Mouse (Mus musculus): ENCODE measurements around the gene Slc12a3. TPM values are rescaled to one million over a fixed set of nuclear protein-coding genes. Genes with fewer than 3 reads are reported as not detected.

The Slc12a3 gene
- polyA plus RNA-seq, 1 experiment from 2014 or later, result 0.08 TPM

- Histone ChIP-seq H3K4me2 (no peak overlapping the region), H3K9ac (no peak overlapping the region), H3K36me3 (peaks cover 29% of the 10 kb centered on the region), H3K27ac (no peak overlapping the region), H3K9me3 (no peaks in the 10 kb centered on the region), H3K27me3 (replicated peaks) (no peaks in the 10 kb centered on the region), H3K4me3 (replicated peaks) (no peak overlapping the region), H3K4me1 (no peaks in the 10 kb centered on the region)
- no peak; the same call in 1 of the 2 replicates for ATAC-seq (ENCODE audit: insufficient read depth, low FRiP score, low read depth)
- WGBS, result 75% methylated on average over 7 of the region's 7 CpGs
These were observed 21.9 kb upstream of the Slc12a3 start for GRCm38 (mm10) chr8:94306989-94307513.

GRCm38 (mm10) chr8:94307652-94308051 lies 21.3 kb upstream of the Slc12a3 start:
- no peak overlapping the region for H3K4me3 ChIP-seq (replicated peaks)
- no peaks in the 10 kb centered on the region for H3K4me1 ChIP-seq
- no peak for ATAC-seq (ENCODE audit: insufficient read depth, low FRiP score, low read depth)
- H3K9me3 ChIP-seq, result no peaks in the 10 kb centered on the region
- H3K9ac ChIP-seq, result no peak overlapping the region
- 73% methylated on average over 9 of the region's 9 CpGs for WGBS
- H3K27me3 ChIP-seq (replicated peaks), result no peaks in the 10 kb centered on the region
- H3K36me3 ChIP-seq, result peaks cover 29% of the 10 kb centered on the region
- no peak overlapping the region for H3K27ac ChIP-seq
- H3K4me2 ChIP-seq, result no peak overlapping the region

- H3K4me1 ChIP-seq, result 0 out of 2 replicates have a peak, but pooled peaks cover 2% of the 10 kb centered on the region
- H3K4me3 ChIP-seq (replicated peaks), result no peak overlapping the region
- 76% methylated on average over 2 of the region's 2 CpGs for WGBS
- ATAC-seq (ENCODE audit: insufficient read depth, low FRiP score, low read depth), result peak; percentile 71; the same call in 1 of the 2 replicates
- no peaks in the 10 kb centered on the region for H3K9me3 ChIP-seq
- peak overlapping the region; percentile 21; the same call in 1 of the 2 replicates for H3K27ac ChIP-seq
- H3K9ac ChIP-seq, result no peak overlapping the region
- peaks cover 7% of the 10 kb centered on the region; the same call in 1 of the 2 replicates for H3K36me3 ChIP-seq
- H3K27me3 ChIP-seq (replicated peaks), result no peaks in the 10 kb centered on the region
- H3K4me2 ChIP-seq, result no peak overlapping the region
These were observed 14.9 kb upstream of the Slc12a3 start for GRCm38 (mm10) chr8:94314069-94314468.

- WGBS, result 91% methylated on average over 2 of the region's 2 CpGs
- no peaks in the 10 kb centered on the region for H3K27me3 ChIP-seq (replicated peaks)
- no peak for ATAC-seq (ENCODE audit: insufficient read depth, low FRiP score, low read depth)
- no peaks in the 10 kb centered on the region for H3K36me3 ChIP-seq
- H3K4me1 ChIP-seq, result 0 out of 2 replicates have a peak, but pooled peaks cover 2% of the 10 kb centered on the region
- H3K9ac ChIP-seq, result no peak overlapping the region
- no peak overlapping the region for H3K4me2 ChIP-seq
- H3K4me3 ChIP-seq (replicated peaks), result no peak overlapping the region
- H3K9me3 ChIP-seq, result no peaks in the 10 kb centered on the region
- H3K27ac ChIP-seq, result no peak overlapping the region
These were observed 11.8 kb upstream of the Slc12a3 start for GRCm38 (mm10) chr8:94317249-94317648.

- Histone ChIP-seq H3K4me1 (0 out of 2 replicates have a peak, but pooled peaks cover 2% of the 10 kb centered on the region), H3K36me3 (no peaks in the 10 kb centered on the region), H3K4me2 (no peak overlapping the region), H3K27me3 (replicated peaks) (no peaks in the 10 kb centered on the region), H3K27ac (no peak overlapping the region), H3K9ac (no peak overlapping the region), H3K9me3 (no peaks in the 10 kb centered on the region), H3K4me3 (replicated peaks) (no peak overlapping the region)
- ATAC-seq (ENCODE audit: insufficient read depth, low FRiP score, low read depth), result no peak
- 95% methylated on average over 2 of the region's 2 CpGs for WGBS
These were observed 11.3 kb upstream of the Slc12a3 start for GRCm38 (mm10) chr8:94317691-94318090.

- Histone ChIP-seq H3K36me3 (no peaks in the 10 kb centered on the region), H3K4me1 (0 out of 2 replicates have a peak, but pooled peaks cover 2% of the 10 kb centered on the region), H3K4me3 (replicated peaks) (no peak overlapping the region), H3K27me3 (replicated peaks) (no peaks in the 10 kb centered on the region), H3K9ac (no peak overlapping the region), H3K4me2 (no peak overlapping the region), H3K27ac (0 out of 2 replicates have a peak overlapping the region, but pooled peaks have one; percentile 26), H3K9me3 (no peaks in the 10 kb centered on the region)
- WGBS, result 82% methylated on average over 2 of the region's 2 CpGs
- ATAC-seq (ENCODE audit: insufficient read depth, low FRiP score, low read depth), result no peak
These were observed 9.0 kb upstream of the Slc12a3 start for GRCm38 (mm10) chr8:94320036-94320435.

- 56% methylated on average over 4 of the region's 4 CpGs for WGBS
- Histone ChIP-seq H3K27me3 (replicated peaks) (no peaks in the 10 kb centered on the region), H3K36me3 (no peaks in the 10 kb centered on the region), H3K27ac (no peak overlapping the region), H3K9me3 (no peaks in the 10 kb centered on the region), H3K4me3 (replicated peaks) (no peak overlapping the region), H3K4me1 (0 out of 2 replicates have a peak, but pooled peaks cover 2% of the 10 kb centered on the region), H3K4me2 (no peak overlapping the region), H3K9ac (no peak overlapping the region)
- no peak for ATAC-seq (ENCODE audit: insufficient read depth, low FRiP score, low read depth)
These were observed 6.9 kb upstream of the Slc12a3 start for GRCm38 (mm10) chr8:94322083-94322482.

- Histone ChIP-seq H3K27me3 (replicated peaks) (no peaks in the 10 kb centered on the region), H3K4me1 (0 out of 2 replicates have a peak, but pooled peaks cover 2% of the 10 kb centered on the region), H3K27ac (no peak overlapping the region), H3K36me3 (no peaks in the 10 kb centered on the region), H3K4me3 (replicated peaks) (no peak overlapping the region), H3K9ac (no peak overlapping the region), H3K4me2 (no peak overlapping the region), H3K9me3 (no peaks in the 10 kb centered on the region)
- whole genome bisulfite sequencing, result 74% methylated on average over 6 of the region's 6 CpGs
- no peak for ATAC-seq (ENCODE audit: insufficient read depth, low FRiP score, low read depth)
These were observed 6.0 kb upstream of the Slc12a3 start for GRCm38 (mm10) chr8:94323041-94323440.

GRCm38 (mm10) chr8:94324071-94324470 lies 4.9 kb upstream of the Slc12a3 start:
- Histone ChIP-seq H3K36me3 (no peaks in the 10 kb centered on the region), H3K27me3 (replicated peaks) (no peaks in the 10 kb centered on the region), H3K4me1 (no peaks in the 10 kb centered on the region), H3K4me3 (replicated peaks) (no peak overlapping the region), H3K9ac (no peak overlapping the region), H3K9me3 (no peaks in the 10 kb centered on the region), H3K4me2 (no peak overlapping the region), H3K27ac (no peak overlapping the region)
- 58% methylated on average over 12 of the region's 12 CpGs for WGBS
- no peak for ATAC-seq (ENCODE audit: insufficient read depth, low FRiP score, low read depth)

GRCm38 (mm10) chr8:94326016-94326415 lies 3.0 kb upstream of the Slc12a3 start:
- no peaks in the 10 kb centered on the region for H3K36me3 ChIP-seq
- no peaks in the 10 kb centered on the region for H3K4me1 ChIP-seq
- H3K9ac ChIP-seq, result no peak overlapping the region
- H3K27ac ChIP-seq, result no peak overlapping the region
- no peaks in the 10 kb centered on the region for H3K9me3 ChIP-seq
- no peak overlapping the region for H3K4me3 ChIP-seq (replicated peaks)
- no peaks in the 10 kb centered on the region for H3K27me3 ChIP-seq (replicated peaks)
- WGBS, result 60% methylated on average over 4 of the region's 4 CpGs
- H3K4me2 ChIP-seq, result no peak overlapping the region
- no peak for ATAC-seq (ENCODE audit: insufficient read depth, low FRiP score, low read depth)

GRCm38 (mm10) chr8:94330733-94331132 lies 1.7 kb downstream of the Slc12a3 start:
- no peaks in the 10 kb centered on the region for H3K4me1 ChIP-seq
- 27% methylated on average over 4 of the region's 4 CpGs for WGBS
- no peak overlapping the region for H3K4me3 ChIP-seq (replicated peaks)
- no peak overlapping the region for H3K27ac ChIP-seq
- H3K36me3 ChIP-seq, result no peaks in the 10 kb centered on the region
- no peaks in the 10 kb centered on the region for H3K27me3 ChIP-seq (replicated peaks)
- no peak overlapping the region for H3K4me2 ChIP-seq
- ATAC-seq (ENCODE audit: insufficient read depth, low FRiP score, low read depth), result peak; percentile 40; the same call in 1 of the 2 replicates
- H3K9ac ChIP-seq, result no peak overlapping the region
- no peaks in the 10 kb centered on the region for H3K9me3 ChIP-seq

GRCm38 (mm10) chr8:94333345-94333744 lies 4.3 kb downstream of the Slc12a3 start:
- Histone ChIP-seq H3K4me1 (no peaks in the 10 kb centered on the region), H3K4me3 (replicated peaks) (no peak overlapping the region), H3K36me3 (no peaks in the 10 kb centered on the region), H3K27me3 (replicated peaks) (no peaks in the 10 kb centered on the region), H3K4me2 (no peak overlapping the region), H3K27ac (no peak overlapping the region), H3K9ac (no peak overlapping the region), H3K9me3 (no peaks in the 10 kb centered on the region)
- no peak for ATAC-seq (ENCODE audit: insufficient read depth, low FRiP score, low read depth)
- 52% methylated on average over 5 of the region's 5 CpGs for WGBS

- no peak for ATAC-seq (ENCODE audit: insufficient read depth, low FRiP score, low read depth)
- Histone ChIP-seq H3K4me2 (no peak overlapping the region), H3K4me1 (no peaks in the 10 kb centered on the region), H3K9ac (no peak overlapping the region), H3K36me3 (no peaks in the 10 kb centered on the region), H3K4me3 (replicated peaks) (no peak overlapping the region), H3K9me3 (no peaks in the 10 kb centered on the region), H3K27me3 (replicated peaks) (no peaks in the 10 kb centered on the region), H3K27ac (no peak overlapping the region)
- WGBS, result 75% methylated on average over 8 of the region's 8 CpGs
These were observed 8.6 kb downstream of the Slc12a3 start for GRCm38 (mm10) chr8:94337559-94337958.
